Mouse (Mus musculus) CH12.LX (cell line): ENCODE data around the gene Mob3b. TPM values are rescaled to one million over a fixed set of nuclear protein-coding genes. Genes with fewer than 3 reads are reported as not detected.

Source experiments
- DNase-seq: peaks from one replicate; pipeline ENCODE4 v3.0.0-alpha.2; 2013; ENCODE audit errors: extremely low read depth
- H3K27ac ChIP-seq: 2 replicates; pipeline ENCODE4 v1.5.1; 2012; ENCODE audit warnings: low read depth, mild to moderate bottlenecking, control low read depth, moderate library complexity; ENCODE audit not compliant: insufficient read depth
- H3K27me3 ChIP-seq: replicated peaks from 2 replicates; pipeline ENCODE3; 2012; ENCODE audit warnings: inconsistent platforms
- H3K36me3 ChIP-seq, 2 experiments: replicated peaks in 1 of 2; 2 replicates each; pipeline versions ENCODE3 to v1.6.1; 2012; ENCODE audit warnings: inconsistent platforms in 1 of 2, low read length in 1 of 2, mild to moderate bottlenecking in 1 of 2, mixed read lengths in 1 of 2, moderate library complexity in 1 of 2; ENCODE audit not compliant: control insufficient read depth in 1 of 2, insufficient read depth in 1 of 2
- H3K4me1 ChIP-seq, 2 experiments: 2 replicates each; pipeline ENCODE4 v1.6.1; 2012; ENCODE audit warnings: inconsistent platforms in 1 of 2, moderate library complexity in 1 of 2; ENCODE audit not compliant: insufficient read depth in 2 of 2, control insufficient read depth in 1 of 2
- H3K4me2 ChIP-seq: 2 replicates; pipeline ENCODE4 v1.6.1; 2012; ENCODE audit warnings: low read depth, mild to moderate bottlenecking, control low read depth; ENCODE audit not compliant: poor library complexity, insufficient read depth, severe bottlenecking
- H3K4me3 ChIP-seq, 3 experiments: fragments of 150-350 bp in 1 of 3; sonication (generic) in 1 of 3; replicated peaks in 1 of 3; 2 replicates each; pipeline versions ENCODE3 to v1.5.1; 2011 to 2012; ENCODE audit warnings: low read depth in 2 of 3, low read length in 2 of 3, mild to moderate bottlenecking in 2 of 3, moderate library complexity in 2 of 3, control low read depth in 1 of 3, improper control_type of control experiment in 1 of 3, inconsistent platforms in 1 of 3, mixed read lengths in 1 of 3; ENCODE audit not compliant: poor library complexity in 1 of 3
- H3K79me2 ChIP-seq: replicated peaks from 2 replicates; pipeline ENCODE4 v1.6.1; 2012; ENCODE audit warnings: mild to moderate bottlenecking, moderate library complexity; ENCODE audit not compliant: control insufficient read depth, poor library complexity, insufficient read depth, severe bottlenecking; ENCODE audit errors: extremely low read depth
- H3K9ac ChIP-seq: 2 replicates; pipeline ENCODE4 v1.6.1; 2012; ENCODE audit warnings: low read depth, mild to moderate bottlenecking, control low read depth, moderate library complexity; ENCODE audit not compliant: insufficient read depth
- H3K9me3 ChIP-seq: replicated peaks from 2 replicates; pipeline ENCODE3; 2012; ENCODE audit warnings: low read length, inconsistent platforms, mixed read lengths
- BHLHE40 ChIP-seq: IDR thresholded peaks from 2 replicates; pipeline ENCODE4 v1.6.1; 2011; ENCODE audit warnings: mild to moderate bottlenecking, low read depth, low read length, improper control_type of control experiment
- CHD1 ChIP-seq: IDR thresholded peaks from 2 replicates; pipeline ENCODE4 v1.6.1; 2012; ENCODE audit warnings: low read depth, low read length, improper control_type of control experiment, inconsistent platforms
- CHD2 ChIP-seq: IDR thresholded peaks from 2 replicates; pipeline ENCODE4 v1.6.1; 2011; ENCODE audit warnings: low read length, improper control_type of control experiment
- CTCF ChIP-seq, 2 experiments: IDR thresholded peaks in 1 of 2; conservative IDR thresholded peaks in 1 of 2; 2 replicates each; pipeline ENCODE4 v1.5.1; 2011 to 2012; ENCODE audit warnings: low read depth in 2 of 2, low read length in 2 of 2, improper control_type of control experiment in 1 of 2, inconsistent platforms in 1 of 2, mild to moderate bottlenecking in 1 of 2, moderate library complexity in 1 of 2
- E2F4 ChIP-seq: IDR thresholded peaks from 2 replicates; pipeline ENCODE4 v1.6.1; 2011; ENCODE audit warnings: low read depth, low read length, improper control_type of control experiment; ENCODE audit not compliant: insufficient replicate concordance
- EP300 ChIP-seq: IDR thresholded peaks from 2 replicates; pipeline ENCODE4 v1.6.1; 2011; ENCODE audit warnings: low read length, improper control_type of control experiment
- IRF4 ChIP-seq: IDR thresholded peaks from 2 replicates; pipeline ENCODE4 v1.6.1; 2014; ENCODE audit warnings: low read depth, mild to moderate bottlenecking, inconsistent platforms, low read length, improper control_type of control experiment
- JUN ChIP-seq: IDR thresholded peaks from 2 replicates; pipeline ENCODE4 v1.6.1; 2011; ENCODE audit warnings: low read depth, mild to moderate bottlenecking, low read length, improper control_type of control experiment, moderate library complexity; ENCODE audit not compliant: insufficient read depth
- JUND ChIP-seq: conservative IDR thresholded peaks from 2 replicates; pipeline ENCODE4 v1.6.1; 2011; ENCODE audit warnings: low read depth, low read length, improper control_type of control experiment
- KAT2A ChIP-seq: IDR thresholded peaks from 2 replicates; pipeline ENCODE4 v1.6.1; 2012; ENCODE audit warnings: low read length, improper control_type of control experiment, inconsistent platforms; ENCODE audit not compliant: insufficient replicate concordance
- MAX ChIP-seq: IDR thresholded peaks from 2 replicates; pipeline ENCODE4 v1.6.1; 2011; ENCODE audit warnings: low read length, improper control_type of control experiment
- MEF2A ChIP-seq: IDR thresholded peaks from 2 replicates; pipeline ENCODE4 v1.6.1; 2014; ENCODE audit warnings: low read depth, mild to moderate bottlenecking, inconsistent platforms, low read length, improper control_type of control experiment, borderline replicate concordance
- MYC ChIP-seq: IDR thresholded peaks from 2 replicates; pipeline ENCODE4 v1.6.1; 2011; ENCODE audit warnings: low read depth, mild to moderate bottlenecking, improper control_type of control experiment, low read length
- NRF1 ChIP-seq: IDR thresholded peaks from 2 replicates; pipeline ENCODE4 v1.6.1; 2014; ENCODE audit warnings: low read depth, mild to moderate bottlenecking, inconsistent platforms, low read length, improper control_type of control experiment, moderate library complexity
- PAX5 ChIP-seq: IDR thresholded peaks from 2 replicates; pipeline ENCODE4 v1.6.1; 2012; ENCODE audit warnings: low read length, inconsistent platforms, mixed read lengths
- POLR2AphosphoS2 ChIP-seq: IDR thresholded peaks from 2 replicates; pipeline ENCODE4 v1.6.1; 2011; ENCODE audit warnings: low read depth, low read length, improper control_type of control experiment
- RAD21 ChIP-seq: IDR thresholded peaks from 2 replicates; pipeline ENCODE4 v1.6.1; 2011; ENCODE audit warnings: low read depth, mild to moderate bottlenecking, low read length, improper control_type of control experiment, moderate library complexity
- RCOR1 ChIP-seq: conservative IDR thresholded peaks from 2 replicates; pipeline ENCODE4 v1.6.1; 2012; ENCODE audit warnings: low read depth, mild to moderate bottlenecking, inconsistent platforms, low read length, improper control_type of control experiment
- TBP ChIP-seq: conservative IDR thresholded peaks from 2 replicates; pipeline ENCODE4 v1.6.1; 2011; ENCODE audit warnings: low read depth, low read length, improper control_type of control experiment
- TCF12 ChIP-seq: IDR thresholded peaks from 2 replicates; pipeline ENCODE4 v1.6.1; 2014; ENCODE audit warnings: low read depth, mild to moderate bottlenecking, inconsistent platforms, low read length, improper control_type of control experiment
- UBTF ChIP-seq: IDR thresholded peaks from 2 replicates; pipeline ENCODE4 v1.6.1; 2012; ENCODE audit warnings: low read depth, mild to moderate bottlenecking, inconsistent platforms, low read length, improper control_type of control experiment, moderate library complexity
- USF1 ChIP-seq: IDR thresholded peaks from 2 replicates; pipeline ENCODE4 v1.6.1; 2014; ENCODE audit warnings: low read depth, mild to moderate bottlenecking, inconsistent platforms, low read length, improper control_type of control experiment
- USF2 ChIP-seq: conservative IDR thresholded peaks from 2 replicates; pipeline ENCODE4 v1.6.1; 2011; ENCODE audit warnings: low read depth, low read length, improper control_type of control experiment
- ZKSCAN1 ChIP-seq: IDR thresholded peaks from 2 replicates; pipeline ENCODE4 v1.6.1; 2012; ENCODE audit warnings: low read depth, inconsistent platforms, low read length, improper control_type of control experiment, borderline replicate concordance
- ZMIZ1 ChIP-seq: IDR thresholded peaks from 2 replicates; pipeline ENCODE4 v1.6.1; 2012; ENCODE audit warnings: low read depth, mild to moderate bottlenecking, inconsistent platforms, low read length, improper control_type of control experiment
- dilution Hi-C: fragments of 300-500 bp; cut with MboI; formaldehyde crosslinking; loops from 2 replicates; pipeline ENCODE4 v1.14.3; 2020; ENCODE audit warnings: low sequenced_read_pairs; ENCODE audit not compliant: extremely low pct_unique_long_range_greater_than_20kb, extremely low pct_ligation_motif_present
- in situ Hi-C: fragments of 300-500 bp; cut with MboI; formaldehyde crosslinking; loops from 3 replicates; pipeline ENCODE4 v1.14.3; 2019; ENCODE audit warnings: low sequenced_read_pairs, low pct_ligation_motif_present, low pct_unique_long_range_greater_than_20kb, mixed read lengths
- polyA plus RNA-seq: library from polyadenylated mRNA; unstranded; fragments of >175 nt; gene quantifications from 2 replicates; pipeline ENCODE4 v1.2.1, GENCODE M21; 2012; ENCODE audit warnings: low read depth; ENCODE audit not compliant: insufficient read length
- total RNA-seq, 2 experiments: library from RNA; depleted of rRNA; stranded (reverse); fragments of 300-350 nt in 1 of 2; fragments of >200 nt in 1 of 2; gene quantifications; 2 replicates each; pipeline ENCODE4 v1.2.3; 2012 to 2014

Mob3b gene
- total and polyA plus RNA-seq, 3 experiments: 3.5 to 11.7 (median 11.0) TPM

GRCm38 (mm10) chr4:35060964-35061363 is 96.3 kb downstream of the Mob3b start:
- H3K9me3 ChIP-seq: peaks cover 3% of the 10 kb centered on the region
- H3K4me2 ChIP-seq: peak overlapping the region; percentile 76
- in situ Hi-C loops: loop anchor here (10.0 kb wide), 1 partner anchor 84 kb away; no protein-coding TSS in a partner anchor
- no peak overlapping the region for H3K4me3 ChIP-seq
- H3K36me3 ChIP-seq: peaks cover 0 to 15% of the 10 kb centered on the region in 2 experiments
- H3K27ac ChIP-seq: no peak overlapping the region
- dilution Hi-C loops: no loop called here
- no peaks in the 10 kb centered on the region for H3K79me2 ChIP-seq
- peak; percentile 42; the same call in 1 of the 2 replicates for TF ChIP-seq IRF4
- peak; percentile 67 for TF ChIP-seq EP300
- no peak for TF ChIP-seq ZMIZ1
- 0 out of 4 replicates have a peak, but pooled peaks of 1 of the 2 experiments have one; percentile 6 for TF ChIP-seq CTCF (conservative IDR thresholded peaks at IDR 0.05 in 1 of 2, IDR thresholded peaks at IDR 0.05 in 1 of 2; ENCODE audit: low read depth in 2 of 2, low read length in 2 of 2)
- TF ChIP-seq RCOR1: no peak
- TF ChIP-seq JUND: 0 out of 2 replicates have a peak, but pooled peaks have one; percentile 10
- TF ChIP-seq RAD21: peak; percentile 16
- TF ChIP-seq MEF2A: peak; percentile 14; the same call in 1 of the 2 replicates
- TF ChIP-seq TBP: 0 out of 2 replicates have a peak, but pooled peaks have one; percentile 15
- TF ChIP-seq JUN: no peak
- peak overlapping the region; percentile 2; the same call in 1 of the 2 replicates for H3K9ac ChIP-seq
- peak; percentile 60 for DNase-seq
- H3K4me1 ChIP-seq: peaks cover 5 to 38% of the 10 kb centered on the region in 2 experiments; a peak in 3 of 4 replicates
- no peaks in the 10 kb centered on the region for H3K27me3 ChIP-seq

- no peaks in the 10 kb centered on the region for H3K79me2 ChIP-seq
- H3K4me3 ChIP-seq: no peak overlapping the region
- dilution Hi-C loops (no loop called here), in situ Hi-C loops (loop anchor here (10.0 kb wide), 1 partner anchor 84 kb away; no protein-coding TSS in a partner anchor)
- no peaks in the 10 kb centered on the region for H3K27me3 ChIP-seq
- no peak overlapping the region for H3K4me2 ChIP-seq
- TF ChIP-seq JUND (no peak), NRF1 (no peak), BHLHE40 (no peak), E2F4 (no peak), USF1 (no peak), MEF2A (no peak), KAT2A (no peak), CHD1 (no peak; the same call in 1 of the 2 replicates), CHD2 (no peak), TCF12 (no peak), USF2 (no peak), IRF4 (no peak), POLR2AphosphoS2 (no peak), ZKSCAN1 (no peak), CTCF (conservative IDR thresholded peaks at IDR 0.05 in 1 of 2, IDR thresholded peaks at IDR 0.05 in 1 of 2; ENCODE audit: low read depth in 2 of 2, low read length in 2 of 2) (no peak), MYC (no peak), PAX5 (no peak), ZMIZ1 (no peak), UBTF (no peak), MAX (no peak)
- TF ChIP-seq, all 38 proteins: peak for 0
- DNase-seq: no peak
- Histone ChIP-seq H3K27ac (no peak overlapping the region), H3K9ac (no peak overlapping the region), H3K4me1 (peaks cover 5 to 35% of the 10 kb centered on the region in 2 experiments; a peak in 3 of 4 replicates), H3K36me3 (peaks cover 0 to 16% of the 10 kb centered on the region in 2 experiments), H3K9me3 (peaks cover 3% of the 10 kb centered on the region)
Measured at GRCm38 (mm10) chr4:35060401-35060800, 96.9 kb downstream of the Mob3b start.
